Mouse (Mus musculus): ENCODE measurements at regions not wholly inside any gene's neighbourhood (a gene's known extent, or its start where the extent isn't known, plus 50 kb on each side); places are given as distances from the start of the nearest gene placed in this dataset.

GRCm38 (mm10) chr10:125895744-125896482, 70.1 kb upstream of the Lrig3 start:
- no peak for TF ChIP-seq CTCF (IDR thresholded peaks at IDR 0.05; ENCODE audit: borderline replicate concordance, insufficient read depth, low read length)
- no peak for TF ChIP-seq POLR2A (IDR thresholded peaks at IDR 0.05; ENCODE audit: low read depth, low read length)

Data from embryonic fibroblast, embryonic 13.5 days (primary cell).